ENCODE assay signal across 20 mouse cellular contexts in the genomic region with DNA sequence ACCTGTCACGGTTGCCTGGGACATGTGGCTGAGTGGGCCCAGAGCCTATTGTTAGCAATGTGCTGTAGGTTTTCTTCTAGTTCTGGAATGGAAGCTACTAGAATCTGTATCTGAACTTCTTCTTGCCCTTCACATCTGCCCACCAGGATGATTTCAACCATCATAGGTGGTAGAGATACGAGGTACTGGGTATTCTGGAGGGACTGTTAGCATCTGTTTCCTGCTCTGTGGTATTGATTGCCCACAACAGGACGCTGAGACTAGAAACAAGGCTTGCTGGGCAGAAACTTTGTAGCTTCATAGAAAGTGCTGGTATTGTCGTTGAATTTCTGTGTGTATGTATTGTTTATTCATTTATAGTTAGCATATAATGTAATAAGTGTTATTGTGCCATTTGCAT.
"Had no signal": no experiment of that assay in that cellular context is flagged by ENCODE, and none has a peak within 500 bp of the region (broad histone marks: within the 10 kb centered on the region; RNA-seq: fewer than 3 reads in every experiment).

No protein-coding gene starts in this region.

- ATAC-seq: intestine, postnatal 0 days; lung, postnatal 0 days; midbrain, embryonic 16.5 days had no signal

- H3K4me2 ChIP-seq: liver, embryonic 11.5 days; liver, embryonic 15.5 days; lung, embryonic 14.5 days; midbrain, embryonic 12.5 days; neural tube, embryonic 13.5 days had no signal

- H3K9me3 ChIP-seq: liver, embryonic 15.5 days; midbrain, embryonic 12.5 days; neural tube, embryonic 13.5 days had no signal

- H3K36me3 ChIP-seq: liver, embryonic 15.5 days; midbrain, embryonic 12.5 days had no signal

- H3K27ac ChIP-seq: kidney, postnatal 0 days; left cerebral cortex, adult 2 months; liver, embryonic 15.5 days; macrophage; midbrain, embryonic 12.5 days; neural tube, embryonic 13.5 days had no signal

- H3K4me1 ChIP-seq: liver, embryonic 15.5 days; midbrain, embryonic 12.5 days had no signal

- DNase-seq: kidney, adult 2 months; kidney, postnatal 25 days; layer of hippocampus, postnatal 36 days; lung, embryonic 14.5 days; retina, postnatal 1 day; right cerebral cortex, postnatal 25 days; spleen, adult 18-20 months; thymus, adult 18-20 months; thymus, postnatal 14 days had no signal

- H3K27me3 ChIP-seq: liver, embryonic 15.5 days; midbrain, embryonic 12.5 days; neural tube, embryonic 13.5 days had no signal

- H3K4me3 ChIP-seq: left cerebral cortex, adult 2 months; liver, embryonic 15.5 days; midbrain, embryonic 12.5 days; myocyte; neural tube, embryonic 13.5 days had no signal

- H3K9ac ChIP-seq: liver, embryonic 15.5 days; lung, embryonic 14.5 days; midbrain, embryonic 12.5 days; neural tube, embryonic 13.5 days had no signal
